Mouse (Mus musculus) lung, postnatal 0 days (tissue): ENCODE measurements at regions not wholly inside any gene's neighbourhood (a gene's known extent, or its start where the extent isn't known, plus 50 kb on each side); places are given as distances from the start of the nearest gene placed in this dataset.

Source experiments
- CTCF ChIP-seq: IDR thresholded peaks from 2 replicates; pipeline ENCODE4 v1.5.1; 2016; ENCODE audit warnings: antibody characterized with exemption, mild to moderate bottlenecking
- EP300 ChIP-seq: IDR thresholded peaks from 2 replicates; pipeline ENCODE4 v1.6.1; 2016; ENCODE audit warnings: antibody characterized with exemption, mild to moderate bottlenecking, control low read depth

DNA sequence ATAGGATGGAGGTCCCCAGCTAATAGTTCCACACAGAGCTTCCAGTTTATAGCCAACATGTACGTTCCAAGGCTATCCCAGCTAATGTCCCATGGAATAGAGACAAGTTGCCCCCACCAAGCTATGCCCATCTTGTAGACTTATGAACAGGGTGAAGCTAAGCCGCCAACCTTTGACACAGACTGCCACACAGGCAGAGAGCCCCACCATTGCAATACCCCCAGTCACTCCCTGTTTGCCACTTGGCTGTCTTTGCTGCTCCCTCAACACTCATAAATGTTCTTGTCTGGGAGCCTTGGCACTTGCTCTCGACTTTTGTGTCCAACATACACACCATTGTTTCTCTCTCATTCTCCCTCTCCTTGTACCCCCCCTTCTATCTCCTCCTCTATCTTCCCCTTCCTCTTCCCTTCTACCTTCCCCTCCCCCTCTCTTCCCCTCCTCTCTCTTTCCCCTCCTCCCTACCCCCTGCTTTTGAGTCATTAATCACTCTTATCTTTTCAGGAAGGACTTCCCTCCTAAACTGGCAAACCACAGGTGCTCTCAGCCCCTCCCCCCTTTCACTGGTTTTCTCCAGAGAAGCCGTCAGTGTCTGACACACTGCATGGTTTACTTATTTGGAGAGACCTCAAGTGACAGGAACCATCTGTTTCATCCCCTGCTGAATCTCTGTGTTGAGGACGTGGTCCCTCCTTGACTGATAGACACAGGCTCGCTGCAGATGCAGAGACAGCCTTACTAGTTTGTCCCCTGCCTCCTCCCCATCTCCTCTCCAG lies 148.2 kb downstream of the Kdr start:
- no peak for TF ChIP-seq CTCF
- no peak for TF ChIP-seq EP300
